Mouse (Mus musculus) heart, embryonic 13.5 days (tissue): ENCODE results near the gene Olfr483. TPM values are rescaled to one million over a fixed set of nuclear protein-coding genes. Genes with fewer than 3 reads are reported as not detected.

Experiments used
- ATAC-seq: fragments of 200-750 bp; cut with Nextera tagmentation; 2 replicates; pipeline ENCODE4 v1.8.0; 2017; ENCODE audit warnings: moderate TSS enrichment; ENCODE audit not compliant: insufficient number of reproducible peaks, low FRiP score, low TSS enrichment; ENCODE audit errors: extremely low read depth
- H3K27ac ChIP-seq: fragments of 300-500 bp; sonication (generic); replicated peaks from 2 replicates; pipeline ENCODE4 v1.5.1; 2015; ENCODE audit warnings: moderate library complexity, mild to moderate bottlenecking, inconsistent platforms
- H3K27me3 ChIP-seq: fragments of 300-500 bp; sonication (generic); replicated peaks from 2 replicates; pipeline ENCODE4 v1.6.1; 2015; ENCODE audit warnings: mild to moderate bottlenecking, inconsistent platforms
- H3K36me3 ChIP-seq: fragments of 300-500 bp; sonication (generic); 2 replicates; pipeline ENCODE4 v1.6.1; 2015; ENCODE audit warnings: mild to moderate bottlenecking, inconsistent platforms
- H3K4me1 ChIP-seq: fragments of 300-500 bp; sonication (generic); 2 replicates; pipeline ENCODE4 v1.6.1; 2015; ENCODE audit warnings: inconsistent platforms
- H3K4me2 ChIP-seq: fragments of 300-500 bp; sonication (generic); 2 replicates; pipeline ENCODE4 v1.6.1; 2015; ENCODE audit warnings: inconsistent platforms, mild to moderate bottlenecking, moderate library complexity
- H3K4me3 ChIP-seq: fragments of 300-500 bp; sonication (generic); 2 replicates; pipeline ENCODE4 v1.5.1; 2015; ENCODE audit warnings: moderate library complexity, mild to moderate bottlenecking, inconsistent platforms
- H3K9ac ChIP-seq: fragments of 300-500 bp; sonication (generic); 2 replicates; pipeline ENCODE4 v1.6.1; 2015; ENCODE audit warnings: inconsistent platforms, mild to moderate bottlenecking, moderate library complexity
- H3K9me3 ChIP-seq: fragments of 300-500 bp; sonication (generic); 2 replicates; pipeline ENCODE4 v1.6.1; 2016; ENCODE audit warnings: inconsistent platforms
- WGBS: fragments of 180-500 bp; shearing (Covaris S2); methylation state at CpG from one replicate; pipeline ENCODE4 v1.1.7; 2015; ENCODE audit warnings: mixed read lengths; 5-methylcytosine and 5-hydroxymethylcytosine counted together
- polyA plus RNA-seq: library from polyadenylated mRNA; unstranded; fragments of >200 nt; fragmentation: Nextera tagmentation; extraction: Ambion mirVana; gene quantifications from 2 replicates; pipeline ENCODE4 v1.2.1, GENCODE M21; 2015

Olfr483 gene
- polyA plus RNA-seq = not detected in 2 replicates

- Histone ChIP-seq H3K4me1 (no peaks in the 10 kb centered on the region), H3K27ac (no peak within 1 kb of the TSS), H3K4me2 (no peak within 1 kb of the TSS), H3K27me3 (no peaks in the 10 kb centered on the region), H3K4me3 (no peak within 1 kb of the TSS), H3K9me3 (no peaks in the 10 kb centered on the region), H3K9ac (no peak within 1 kb of the TSS), H3K36me3 (no peaks in the 10 kb centered on the region)
- WGBS = 67% methylated on average over 1 of the region's 1 CpGs
- ATAC-seq = no peak
These were observed at the start of gene Olfr483 for GRCm38 (mm10) chr7:108100549-108100948. Olfr483 (plus strand) TSS chr7:108100849.

DNA sequence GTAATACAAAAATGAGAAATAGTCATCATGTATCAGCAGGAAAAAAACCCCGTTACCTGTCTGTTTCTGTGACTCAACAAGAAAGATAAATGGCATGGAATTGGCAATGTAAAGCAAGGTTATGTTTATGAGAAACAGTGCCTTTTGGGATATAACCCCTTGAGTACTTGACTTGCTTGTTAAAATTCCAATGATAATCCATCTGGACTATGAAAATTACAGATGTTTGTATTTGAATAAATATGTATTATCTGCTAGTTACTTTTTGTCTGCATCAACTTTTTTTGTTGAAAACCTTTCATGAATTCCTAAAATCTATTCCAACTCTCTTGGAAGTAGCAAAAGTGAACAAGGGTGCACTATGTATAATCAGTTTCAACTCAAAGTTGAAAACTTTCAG is 33.4 kb upstream of the Olfr483 start, which contains the start of gene Olfr480:
Olfr480 (minus strand) TSS at position 101 of the 400 bp plus-strand sequence.
- H3K36me3 ChIP-seq = no peaks in the 10 kb centered on the region
- no peak within 1 kb of the TSS for H3K9ac ChIP-seq
- H3K27me3 ChIP-seq = no peaks in the 10 kb centered on the region
- no peak within 1 kb of the TSS for H3K4me3 ChIP-seq
- 60% methylated on average over 1 of the region's 1 CpGs for WGBS
- no peak within 1 kb of the TSS for H3K27ac ChIP-seq
- H3K4me2 ChIP-seq = no peak within 1 kb of the TSS
- ATAC-seq = no peak
- H3K9me3 ChIP-seq = peaks cover 11% of the 10 kb centered on the region
- H3K4me1 ChIP-seq = no peaks in the 10 kb centered on the region

GRCm38 (mm10) chr7:108079555-108079954 is 21.1 kb upstream of the Olfr483 start, which contains the start of gene Olfr481:
Olfr481 (plus strand) TSS chr7:108079855.
- Histone ChIP-seq H3K4me3 (no peak within 1 kb of the TSS), H3K27ac (no peak within 1 kb of the TSS), H3K27me3 (no peaks in the 10 kb centered on the region), H3K4me1 (no peaks in the 10 kb centered on the region), H3K9me3 (peaks cover 4% of the 10 kb centered on the region; the same call in 1 of the 2 replicates), H3K4me2 (no peak within 1 kb of the TSS), H3K9ac (no peak within 1 kb of the TSS), H3K36me3 (no peaks in the 10 kb centered on the region)
- no peak for ATAC-seq

- 64% methylated on average over 1 of the region's 1 CpGs for WGBS
- Histone ChIP-seq H3K36me3 (no peaks in the 10 kb centered on the region), H3K4me2 (no peak within 1 kb of the TSS), H3K4me1 (no peaks in the 10 kb centered on the region), H3K27me3 (no peaks in the 10 kb centered on the region), H3K9ac (no peak within 1 kb of the TSS), H3K4me3 (no peak within 1 kb of the TSS), H3K27ac (no peak within 1 kb of the TSS), H3K9me3 (no peaks in the 10 kb centered on the region)
- no peak for ATAC-seq
These were observed 3.2 kb upstream of the Olfr483 start, which contains the start of gene Olfr482 for GRCm38 (mm10) chr7:108097486-108097885. Olfr482 (minus strand) TSS chr7:108097586.

DNA sequence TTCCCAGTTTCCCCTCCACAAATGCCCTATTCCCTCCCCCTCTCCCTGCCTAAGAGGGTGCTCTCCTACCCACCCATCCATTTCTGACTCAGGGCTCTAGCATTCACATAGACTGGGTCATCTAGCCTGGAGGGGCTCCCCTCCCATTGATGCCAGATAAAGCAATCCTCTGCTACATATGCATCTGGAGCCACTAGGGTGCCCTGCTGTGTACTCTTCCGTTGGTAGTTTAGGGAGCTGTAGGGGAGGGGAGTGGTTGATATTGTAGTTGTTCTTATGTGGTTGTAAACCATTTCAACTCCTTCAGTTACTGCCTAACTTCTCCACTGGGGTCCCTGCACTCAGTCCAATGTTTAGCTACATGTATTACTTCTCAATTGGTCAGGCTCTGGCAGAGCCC is 20.0 kb downstream of the Olfr483 start:
- H3K4me1 ChIP-seq = no peaks in the 10 kb centered on the region
- H3K27ac ChIP-seq = no peak overlapping the region
- 5% methylated on average over 1 of the region's 1 CpGs for WGBS
- no peak overlapping the region for H3K4me2 ChIP-seq
- H3K9ac ChIP-seq = no peak overlapping the region
- no peak for ATAC-seq
- H3K36me3 ChIP-seq = no peaks in the 10 kb centered on the region
- H3K27me3 ChIP-seq = no peaks in the 10 kb centered on the region
- H3K9me3 ChIP-seq = no peaks in the 10 kb centered on the region
- no peak overlapping the region for H3K4me3 ChIP-seq

DNA sequence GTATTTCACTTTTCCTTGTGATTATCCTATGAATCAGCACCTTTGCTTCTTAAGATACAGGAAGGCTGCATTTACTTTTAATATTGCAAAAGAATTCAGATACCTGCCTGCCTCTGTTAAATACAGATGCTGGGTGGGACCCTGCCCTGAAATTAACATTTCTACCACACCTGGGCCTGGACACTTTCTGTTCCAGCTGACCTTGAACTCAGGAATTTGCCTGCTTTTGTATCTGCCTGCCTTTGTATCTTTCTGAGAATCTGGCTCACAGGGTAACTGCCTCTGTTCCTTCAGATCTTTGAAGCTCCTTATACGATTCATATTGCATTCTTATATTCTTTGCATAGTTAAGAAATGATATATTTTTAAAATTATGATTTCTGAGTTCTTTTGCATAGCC is 20.8 kb downstream of the Olfr483 start:
- Histone ChIP-seq H3K4me3 (no peak overlapping the region), H3K27me3 (no peaks in the 10 kb centered on the region), H3K27ac (no peak overlapping the region), H3K4me1 (no peaks in the 10 kb centered on the region), H3K4me2 (no peak overlapping the region), H3K9ac (no peak overlapping the region), H3K9me3 (no peaks in the 10 kb centered on the region), H3K36me3 (no peaks in the 10 kb centered on the region)
- WGBS = 34% methylated on average over 1 of the region's 1 CpGs
- ATAC-seq = no peak

GRCm38 (mm10) chr7:108127349-108127748 is 26.7 kb downstream of the Olfr483 start, which contains the start of gene Olfr484:
Olfr484 (minus strand) TSS chr7:108127449.
- H3K4me1 ChIP-seq = no peaks in the 10 kb centered on the region
- H3K9ac ChIP-seq = no peak within 1 kb of the TSS
- no peak within 1 kb of the TSS for H3K4me2 ChIP-seq
- H3K27me3 ChIP-seq = no peaks in the 10 kb centered on the region
- no peaks in the 10 kb centered on the region for H3K36me3 ChIP-seq
- no peak within 1 kb of the TSS for H3K4me3 ChIP-seq
- peaks cover 2% of the 10 kb centered on the region; the same call in 1 of the 2 replicates for H3K9me3 ChIP-seq
- ATAC-seq = no peak
- no peak within 1 kb of the TSS for H3K27ac ChIP-seq

Other genes with a start within 250 kb of the Olfr483 start
- not detected in 2 replicates for gene Olfr472, start 202.9 kb upstream of the Olfr483 start, polyA plus RNA-seq
- not detected in 2 replicates for gene Olfr473, start 170.4 kb upstream of the Olfr483 start, polyA plus RNA-seq
- gene Olfr474, start 146.2 kb upstream of the Olfr483 start, polyA plus RNA-seq = not detected in 2 replicates
- not detected in 2 replicates for gene Olfr476, start 136.0 kb upstream of the Olfr483 start, polyA plus RNA-seq
- not detected in 2 replicates for gene Olfr477, start 114.2 kb upstream of the Olfr483 start, polyA plus RNA-seq
- gene Olfr478, start 66.9 kb upstream of the Olfr483 start, polyA plus RNA-seq = not detected in 2 replicates
- not detected in 2 replicates for gene Olfr479, start 50.2 kb upstream of the Olfr483 start, polyA plus RNA-seq
- not detected in 2 replicates for gene Olfr480, start 33.5 kb upstream of the Olfr483 start, polyA plus RNA-seq
- gene Olfr481, start 21.0 kb upstream of the Olfr483 start, polyA plus RNA-seq = not detected in 2 replicates
- not detected in 2 replicates for gene Olfr482, start 3.3 kb upstream of the Olfr483 start, polyA plus RNA-seq
- not detected in 2 replicates for gene Olfr484, start 26.6 kb downstream of the Olfr483 start, polyA plus RNA-seq
- not detected in 2 replicates for gene Olfr485, start 59.0 kb downstream of the Olfr483 start, polyA plus RNA-seq
- not detected in 2 replicates for gene Olfr486, start 71.9 kb downstream of the Olfr483 start, polyA plus RNA-seq
- not detected in 2 replicates for gene Olfr487, start 113.8 kb downstream of the Olfr483 start, polyA plus RNA-seq
- gene Olfr488, start 157.5 kb downstream of the Olfr483 start, polyA plus RNA-seq = not detected in 2 replicates
- gene Olfr490, start 188.1 kb downstream of the Olfr483 start, polyA plus RNA-seq = not detected in 2 replicates
- gene Olfr491, start 212.6 kb downstream of the Olfr483 start, polyA plus RNA-seq = not detected in 2 replicates
- gene Olfr492, start 222.8 kb downstream of the Olfr483 start, polyA plus RNA-seq = not detected in 2 replicates
- not detected in 2 replicates for gene Olfr493, start 246.1 kb downstream of the Olfr483 start, polyA plus RNA-seq